Comparison of ENCODE assay signal across 34 mouse cellular contexts in the genomic region with DNA sequence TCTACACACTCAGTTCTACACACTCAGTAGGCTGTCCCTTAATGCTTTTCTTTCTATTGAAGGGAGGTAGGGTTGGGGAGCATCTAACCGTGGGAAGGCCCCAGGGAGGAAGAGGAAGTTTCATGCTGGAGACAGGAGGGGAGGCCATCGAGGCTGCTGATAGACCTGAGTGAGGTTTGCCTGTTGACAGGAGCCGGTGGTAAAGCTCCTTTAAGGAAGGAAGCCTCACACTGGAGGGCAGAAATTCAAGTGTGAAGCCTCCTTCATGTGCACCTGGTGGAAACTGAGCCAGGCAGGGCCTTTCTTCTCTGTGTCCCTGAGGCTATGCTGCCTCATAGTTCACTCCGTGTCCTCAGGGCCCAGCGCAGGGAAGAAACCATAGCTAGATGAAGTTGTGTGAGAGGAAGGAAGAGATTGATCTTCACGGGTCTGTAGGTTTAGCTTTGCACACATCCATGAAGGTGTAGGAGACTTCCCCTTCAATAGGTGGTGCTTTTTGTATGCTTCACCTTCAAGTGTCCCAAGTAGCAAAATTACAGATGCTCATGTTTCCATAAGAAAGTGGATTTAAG. TPM values are rescaled to one million over a fixed set of nuclear protein-coding genes. Genes with fewer than 3 reads are reported as not detected.
A peak's percentile ranks its signal among the peaks of the same experiment; 100 is the strongest.
DNase-seq lines count a peak whose midpoint lies in the region; ATAC-seq and TF ChIP-seq lines count a peak whose summit lies in the region.
"Had no signal": no experiment of that assay in that cellular context is flagged by ENCODE, and none has a peak within 500 bp of the region (broad histone marks: within the 10 kb centered on the region; RNA-seq: fewer than 3 reads in every experiment).

No protein-coding gene starts in this region.

- TF ChIP-seq EP300 in MEL (IDR thresholded peaks at IDR 0.05; ENCODE audit: low read depth in 1 of 2, low read length in 2 of 2): peak in 1 of 2 experiments; percentile 30; a peak in 1 of 4 replicates

- 0 out of 2 replicates have a peak overlapping the region, but pooled peaks have one; percentile 52 for H3K27ac ChIP-seq in heart, embryonic 10.5 days
- peak overlapping the region; percentile 63 for H3K27ac ChIP-seq in MEL (ENCODE audit: control insufficient read depth, low read depth, low read length)
- H3K27ac ChIP-seq in midbrain, embryonic 13.5 days: no peak overlapping the region
- H3K27ac ChIP-seq: forebrain, embryonic 15.5 days; heart, adult 2 months; kidney, embryonic 15.5 days; layer of hippocampus, adult 2 months; left cerebral cortex, adult 2 months; limb, embryonic 13.5 days; lung, embryonic 15.5 days; neural tube, embryonic 13.5 days had no signal

- no peak for DNase-seq in heart, embryonic 10.5 days (ENCODE audit: low spot score)
- no peak for DNase-seq in heart, adult 18-20 months
- DNase-seq in spleen, postnatal 36 days (ENCODE audit: low spot score in 2 of 2): peak; percentile 49 to 58
- no peak for DNase-seq in spleen, postnatal 10 days (ENCODE audit: low spot score in 2 of 2)
- DNase-seq in MEL (ENCODE audit: low read depth, low spot score): peak; percentile 65
- peak; percentile 59 for DNase-seq in splenic B cell, adult 2 months (ENCODE audit: low read depth, low spot score)
- DNase-seq in testis, postnatal 10 days (ENCODE audit: low spot score): no peak
- DNase-seq: adrenal gland, adult 8-10 months; cerebellum, adult 8-10 months; cerebellum, postnatal 25 days; gastrocnemius, postnatal 25 days; heart, adult 2 months; kidney, adult 18-20 months; kidney, postnatal 36 days had no signal

- H3K9me3 ChIP-seq in heart, embryonic 10.5 days: no peaks in the 10 kb centered on the region
- no peaks in the 10 kb centered on the region for H3K9me3 ChIP-seq in MEL (replicated peaks; ENCODE audit: insufficient read depth, low read length)
- H3K9me3 ChIP-seq in midbrain, embryonic 13.5 days: no peaks in the 10 kb centered on the region
- H3K9me3 ChIP-seq: forebrain, embryonic 15.5 days; kidney, embryonic 15.5 days; limb, embryonic 13.5 days; lung, embryonic 15.5 days; neural tube, embryonic 13.5 days had no signal

- TF ChIP-seq CTCF in MEL (IDR thresholded peaks at IDR 0.05 in 2 of 3, conservative IDR thresholded peaks at IDR 0.05 in 1 of 3; ENCODE audit: control insufficient read depth in 1 of 3, insufficient read depth in 1 of 3, low read depth in 2 of 3, low read length in 3 of 3, poor library complexity in 1 of 3, severe bottlenecking in 1 of 3): no peak

- no peak overlapping the region for H3K4me3 ChIP-seq in heart, embryonic 10.5 days
- H3K4me3 ChIP-seq in MEL (ENCODE audit: control insufficient read depth in 1 of 2, insufficient read depth in 1 of 2, low read depth in 2 of 2, low read length in 2 of 2): no peak overlapping the region
- no peak overlapping the region for H3K4me3 ChIP-seq in midbrain, embryonic 13.5 days (replicated peaks)
- H3K4me3 ChIP-seq: forebrain, embryonic 15.5 days; heart, adult 2 months; kidney, embryonic 15.5 days; layer of hippocampus, adult 2 months; left cerebral cortex, adult 2 months; limb, embryonic 13.5 days; lung, embryonic 15.5 days; myocyte; neural tube, embryonic 13.5 days had no signal

- no peaks in the 10 kb centered on the region for H3K36me3 ChIP-seq in heart, embryonic 10.5 days
- H3K36me3 ChIP-seq in MEL (ENCODE audit: control insufficient read depth in 1 of 2, insufficient read depth in 2 of 2, low read length in 2 of 2): peaks cover 0 to 60% of the 10 kb centered on the region in 2 experiments; a peak in 2 of 4 replicates
- H3K36me3 ChIP-seq in splenic B cell, adult 2 months (ENCODE audit: control insufficient read depth, insufficient read depth, low read length, poor library complexity, severe bottlenecking): peaks cover 6% of the 10 kb centered on the region; the same call in 1 of the 2 replicates
- H3K36me3 ChIP-seq in midbrain, embryonic 13.5 days: no peaks in the 10 kb centered on the region
- H3K36me3 ChIP-seq: forebrain, embryonic 15.5 days; kidney, embryonic 15.5 days; limb, embryonic 13.5 days; lung, embryonic 15.5 days; neural tube, embryonic 13.5 days had no signal

- WGBS in heart, embryonic 10.5 days: 70% methylated on average over 6 of the region's 6 CpGs
- 86% methylated on average over 6 of the region's 6 CpGs for WGBS in midbrain, embryonic 13.5 days

- H3K79me2 ChIP-seq in MEL (ENCODE audit: control insufficient read depth, insufficient read depth, low read length, poor library complexity): peaks cover 10% of the 10 kb centered on the region

- no peaks in the 10 kb centered on the region for H3K27me3 ChIP-seq in heart, embryonic 10.5 days (ENCODE audit: insufficient read depth, poor library complexity, severe bottlenecking)
- no peaks in the 10 kb centered on the region for H3K27me3 ChIP-seq in MEL (ENCODE audit: control insufficient read depth in 1 of 2, insufficient read depth in 2 of 2, low read length in 2 of 2)
- no peaks in the 10 kb centered on the region for H3K27me3 ChIP-seq in splenic B cell, adult 2 months (ENCODE audit: control insufficient read depth, insufficient read depth, low read length, poor library complexity, severe bottlenecking)
- H3K27me3 ChIP-seq in midbrain, embryonic 13.5 days: no peaks in the 10 kb centered on the region
- H3K27me3 ChIP-seq: CH12.LX; forebrain, embryonic 15.5 days; kidney, embryonic 15.5 days; limb, embryonic 13.5 days; lung, embryonic 15.5 days; neural tube, embryonic 13.5 days had no signal

- TF ChIP-seq POLR2A in MEL (IDR thresholded peaks at IDR 0.05; ENCODE audit: control insufficient read depth in 1 of 2, insufficient read depth in 1 of 2, low read depth in 1 of 2, low read length in 2 of 2, poor library complexity in 1 of 2): no peak

- H3K9ac ChIP-seq in MEL (ENCODE audit: control insufficient read depth, low read depth, low read length, poor library complexity, severe bottlenecking): 0 out of 2 replicates have a peak overlapping the region, but pooled peaks have one; percentile 11
- no peak overlapping the region for H3K9ac ChIP-seq in midbrain, embryonic 13.5 days (replicated peaks)
- H3K9ac ChIP-seq: forebrain, embryonic 15.5 days; kidney, embryonic 15.5 days; limb, embryonic 13.5 days; lung, embryonic 15.5 days; neural tube, embryonic 13.5 days had no signal

- TF ChIP-seq RAD21 in MEL (IDR thresholded peaks at IDR 0.05; ENCODE audit: low read depth, low read length): no peak

- no peak overlapping the region for H3K4me2 ChIP-seq in midbrain, embryonic 13.5 days (replicated peaks)
- H3K4me2 ChIP-seq: forebrain, embryonic 15.5 days; kidney, embryonic 15.5 days; limb, embryonic 13.5 days; liver, embryonic 11.5 days; lung, embryonic 15.5 days; midbrain, embryonic 11.5 days; neural tube, embryonic 13.5 days had no signal

- H3K4me1 ChIP-seq in heart, embryonic 10.5 days: peaks cover 17% of the 10 kb centered on the region
- H3K4me1 ChIP-seq in MEL (ENCODE audit: control insufficient read depth in 1 of 2, insufficient read depth in 2 of 2, low read length in 2 of 2): peaks cover 46 to 48% of the 10 kb centered on the region in 2 experiments
- no peaks in the 10 kb centered on the region for H3K4me1 ChIP-seq in midbrain, embryonic 13.5 days (replicated peaks)
- H3K4me1 ChIP-seq: limb, embryonic 13.5 days; lung, embryonic 15.5 days; neural tube, embryonic 13.5 days had no signal

- no peak for ATAC-seq in midbrain, embryonic 13.5 days
- ATAC-seq: forebrain, embryonic 15.5 days; hindbrain, embryonic 16.5 days had no signal

TF ChIP-seq in MEL, 35 proteins besides CTCF, POLR2A, EP300 and RAD21:
- TF ChIP-seq MAX (IDR thresholded peaks at IDR 0.05; ENCODE audit: low read length): 0 out of 2 replicates have a peak, but pooled peaks have one; percentile 15
- no peak for TF ChIP-seq POLR2AphosphoS5 (IDR thresholded peaks at IDR 0.05; ENCODE audit: borderline replicate concordance, low read depth, low read length)
- TF ChIP-seq ETS1 (IDR thresholded peaks at IDR 0.05; ENCODE audit: low read depth, low read length): 0 out of 2 replicates have a peak, but pooled peaks have one; percentile 18

RNA-seq across cellular contexts. Expression of a gene that starts 34.2 kb away (rescaled TPM):
- 0.55 and 0.73 TPM in 2 replicates for polyA plus RNA-seq in heart, embryonic 10.5 days (2016; fragmentation: Nextera tagmentation; extraction: Ambion mirVana)
- total RNA-seq in heart, adult 18-20 months (2021): 1 to 10 TPM in 1 of 2 experiments, under 1 TPM in 1; 0.45 to 1.4 TPM
- 0.10 and 0.15 TPM in 2 replicates for total RNA-seq in MEL (2012; rRNA removed)
- under 1 TPM in 1 of 2 experiments, not detected in 1; 0.31 TPM for polyA plus RNA-seq in MEL (2012; ENCODE audit: insufficient read depth in 1 of 2, insufficient read length in 2 of 2, low read depth in 1 of 2, low replicate concordance in 2 of 2, missing spikeins in 1 of 2)
- polyA plus RNA-seq in midbrain, embryonic 13.5 days (2015; fragmentation: Nextera tagmentation; extraction: Ambion mirVana): 0.27 and 0.32 TPM in 2 replicates

RNA-seq across cellular contexts. Expression of a gene that starts 39.5 kb away (rescaled TPM):
- 0.09 TPM in 1 of 2 replicates, not detected in the other for polyA plus RNA-seq in heart, embryonic 10.5 days (2016; fragmentation: Nextera tagmentation; extraction: Ambion mirVana)
- not detected for total RNA-seq in heart, adult 18-20 months (2021)
- total RNA-seq in MEL (2012; rRNA removed): not detected in 2 replicates
- not detected for polyA plus RNA-seq in MEL (2012; ENCODE audit: insufficient read depth in 1 of 2, insufficient read length in 2 of 2, low read depth in 1 of 2, low replicate concordance in 2 of 2, missing spikeins in 1 of 2)
- polyA plus RNA-seq in midbrain, embryonic 13.5 days (2015; fragmentation: Nextera tagmentation; extraction: Ambion mirVana): not detected in 2 replicates
- total RNA-seq: adrenal gland, adult 8-10 months; CH12.LX; layer of hippocampus, adult 2 months; layer of hippocampus, postnatal 14 days; left cerebral cortex, adult 2 months; left cerebral cortex, postnatal 36 days; megakaryocyte, adult 5-6 weeks; midbrain, postnatal 0 days had no signal
- polyA plus RNA-seq: forebrain, embryonic 15.5 days; frontal cortex, adult 2 months; heart, adult 2 months; heart, postnatal 0 days; hindbrain, embryonic 16.5 days; intestine, embryonic 14.5 days; liver, embryonic 11.5 days; midbrain, embryonic 11.5 days; midbrain, postnatal 0 days; myocyte; neural tube, embryonic 13.5 days had no signal

Comparison
In these comparisons a context has a peak if more than half of its experiments do, and no peak if none do; other contexts are left out.
1. DNase-seq: peak in spleen, postnatal 36 days (2 of 2), MEL (single experiment) and splenic B cell, adult 2 months (single experiment); none in heart, embryonic 10.5 days (single experiment), heart, adult 18-20 months (0 of 2), spleen, postnatal 10 days (0 of 2) and testis, postnatal 10 days (single experiment).